Mouse (Mus musculus) T-helper 2 cell (primary cell): Measurements from ENCODE around the gene Wdr38.
"Not testable (repeated sequence)": the region's sequence is repeated elsewhere in the genome, so short reads cannot be mapped to it uniquely, and the experiment has no call there.

Source experiments
- in situ Hi-C: fragments of 300-600 bp; cut with MboI, MseI; formaldehyde crosslinking; loops from one replicate; pipeline ENCODE4 v1.15.1; 2025; ENCODE audit warnings: high pct_unique_total_duplicates

The Wdr38 gene

DNA sequence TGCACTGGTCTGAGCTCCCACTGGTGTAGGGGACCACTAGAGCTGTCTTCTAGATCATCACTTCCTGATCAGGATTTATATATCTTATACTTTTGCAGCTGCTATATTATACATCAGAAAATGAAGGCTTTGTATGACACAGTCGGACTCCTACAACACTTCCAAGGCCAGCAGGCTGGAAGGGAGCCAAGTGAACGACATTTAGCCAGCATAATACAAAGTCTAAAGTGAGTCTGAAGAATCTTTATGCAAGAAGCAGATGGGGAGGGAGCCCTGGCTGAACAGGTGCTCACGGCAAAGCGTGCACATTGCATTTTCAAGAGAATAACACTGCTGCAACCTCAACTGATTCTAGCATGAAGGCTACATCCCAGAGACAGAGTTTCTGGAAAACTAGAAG, 4.8 kb upstream of the Wdr38 start:
- in situ Hi-C loops, result loop anchor here (10.0 kb wide), 1 partner anchor 198 kb away; no protein-coding TSS in a partner anchor

DNA sequence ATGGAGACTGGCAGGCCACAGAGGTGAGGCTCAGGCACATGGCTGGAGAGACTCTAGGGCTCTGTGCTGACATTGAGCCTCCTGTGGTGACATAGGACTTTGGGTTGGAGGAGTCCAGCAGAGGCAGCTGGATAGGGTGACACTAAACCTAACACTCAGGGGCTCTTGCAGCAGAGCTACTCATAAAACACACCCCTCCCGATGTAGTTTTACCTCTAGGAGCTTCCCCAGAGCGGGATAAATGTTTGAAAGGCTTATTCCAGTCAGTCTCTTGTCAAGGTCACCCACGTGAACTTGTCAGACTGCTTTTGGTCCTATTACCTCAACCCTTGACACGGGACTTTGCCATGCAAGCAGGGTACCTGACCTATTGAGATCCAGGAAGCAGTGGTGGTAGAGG, 2.1 kb downstream of the Wdr38 start:
- in situ Hi-C loops, result loop anchor here (5.0 to 10.0 kb wide), 2 partner anchors 67 to 205 kb away; partner anchors contain the start of gene Olfml2a

DNA sequence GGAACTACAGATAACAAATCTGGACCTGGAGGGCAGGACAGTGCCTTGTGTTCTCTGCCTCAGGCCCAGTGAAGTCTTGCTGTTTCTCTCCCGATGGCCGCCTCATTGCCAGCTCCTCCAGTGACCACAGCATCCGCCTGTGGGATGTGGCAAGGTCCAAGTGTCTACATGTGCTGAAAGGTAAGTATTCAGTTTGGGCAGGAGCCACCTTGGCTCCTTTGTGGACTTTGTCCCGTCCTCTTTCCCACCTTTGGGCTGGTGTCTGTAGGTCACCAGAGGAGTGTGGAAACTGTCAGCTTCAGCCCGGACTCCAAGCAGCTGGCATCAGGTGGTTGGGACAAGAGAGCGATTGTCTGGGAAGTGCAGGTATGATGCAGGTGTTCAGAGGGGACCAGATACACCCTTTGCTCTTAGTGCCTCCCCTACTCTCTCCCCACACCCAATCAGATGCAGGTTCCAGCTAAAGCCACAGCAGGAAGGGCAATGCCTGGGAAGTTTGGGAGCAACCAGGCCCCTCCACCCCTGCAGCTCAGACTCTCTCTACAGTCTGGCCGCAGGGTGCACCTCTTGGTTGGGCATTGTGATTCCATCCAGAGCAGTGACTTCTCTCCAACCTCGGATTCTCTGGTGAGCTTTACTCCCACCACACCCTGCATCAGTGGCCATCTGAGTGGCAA, 2.8 kb downstream of the Wdr38 start:
- in situ Hi-C loops, result loop anchor here (5.0 to 10.0 kb wide), 2 partner anchors 68 to 205 kb away; partner anchors contain the start of gene Olfml2a

DNA sequence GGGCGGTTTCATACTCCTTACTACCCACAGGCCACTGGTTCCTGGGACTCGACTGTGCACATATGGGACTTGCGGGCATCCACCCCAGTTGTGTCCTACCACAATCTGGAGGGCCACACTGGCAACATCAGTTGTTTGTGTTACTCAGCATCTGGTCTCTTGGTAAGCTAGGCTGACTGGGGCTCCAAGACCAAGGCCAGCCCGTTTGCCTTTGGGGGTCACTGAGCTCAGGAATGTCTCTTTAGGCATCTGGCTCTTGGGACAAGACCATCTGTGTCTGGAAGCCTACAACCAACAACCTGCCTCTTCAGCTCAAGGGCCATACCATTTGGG, 3.3 kb downstream of the Wdr38 start:
- in situ Hi-C loops, result no loop called here

DNA sequence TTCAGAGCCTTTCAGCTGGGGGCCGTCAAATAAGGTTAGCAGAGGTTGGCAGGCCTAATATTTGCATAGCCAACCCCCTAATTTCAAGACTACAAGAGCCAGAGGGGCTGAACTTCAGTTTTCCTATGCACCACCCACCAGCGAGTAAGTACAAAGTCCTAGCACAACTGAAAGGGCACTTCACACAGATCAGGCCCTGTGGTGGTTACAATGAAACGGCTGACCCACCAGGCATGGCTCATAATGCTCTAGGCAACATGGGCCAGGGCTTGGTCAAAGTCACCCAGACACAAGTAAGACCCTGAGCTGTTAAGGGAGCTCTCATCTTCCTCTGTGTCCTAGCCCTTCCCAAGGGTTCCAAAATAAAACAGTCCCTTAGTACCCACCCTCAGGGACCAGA, 4.6 kb downstream of the Wdr38 start:
- in situ Hi-C loops, result no loop called here

DNA sequence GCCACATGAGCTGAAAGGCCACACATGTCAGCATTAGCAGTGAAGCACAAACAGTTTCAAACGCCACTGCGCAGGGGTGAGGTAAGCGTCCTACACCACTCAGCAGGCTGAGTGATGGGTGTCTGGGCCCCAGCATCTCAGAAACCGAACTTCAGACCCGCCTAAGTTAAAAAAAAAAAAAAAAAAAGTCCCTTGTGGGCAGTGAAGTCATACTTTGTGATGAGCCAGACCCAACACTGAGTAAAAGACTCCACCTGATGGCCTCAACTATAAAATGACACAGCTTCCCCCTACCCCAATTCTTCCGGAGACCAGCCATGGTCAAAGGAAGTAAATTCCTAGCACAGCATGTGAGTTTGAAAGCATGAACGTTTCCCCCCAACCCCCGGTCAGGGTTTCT, 5.8 kb downstream of the Wdr38 start:
- in situ Hi-C loops, result no loop called here

DNA sequence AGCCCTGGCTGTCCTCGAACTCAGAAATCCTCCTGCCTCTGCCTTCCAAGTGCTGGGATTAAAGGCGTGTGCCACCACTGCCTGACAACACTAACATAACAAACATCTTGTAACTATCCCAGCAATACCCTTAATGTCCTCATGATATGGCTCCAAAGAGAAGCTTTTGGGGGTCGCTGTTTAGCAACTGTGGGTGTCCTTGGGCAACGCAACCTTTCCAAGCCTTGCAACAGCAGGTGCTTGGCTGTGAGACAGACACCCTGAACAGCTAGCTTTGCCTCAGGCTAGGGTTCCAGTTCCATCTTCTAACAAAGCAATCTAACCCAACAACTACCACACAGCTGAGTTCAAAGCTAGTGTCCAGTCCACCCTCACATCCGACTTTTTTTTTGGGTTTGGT, 6.2 kb downstream of the Wdr38 start:
- in situ Hi-C loops, result no loop called here

DNA sequence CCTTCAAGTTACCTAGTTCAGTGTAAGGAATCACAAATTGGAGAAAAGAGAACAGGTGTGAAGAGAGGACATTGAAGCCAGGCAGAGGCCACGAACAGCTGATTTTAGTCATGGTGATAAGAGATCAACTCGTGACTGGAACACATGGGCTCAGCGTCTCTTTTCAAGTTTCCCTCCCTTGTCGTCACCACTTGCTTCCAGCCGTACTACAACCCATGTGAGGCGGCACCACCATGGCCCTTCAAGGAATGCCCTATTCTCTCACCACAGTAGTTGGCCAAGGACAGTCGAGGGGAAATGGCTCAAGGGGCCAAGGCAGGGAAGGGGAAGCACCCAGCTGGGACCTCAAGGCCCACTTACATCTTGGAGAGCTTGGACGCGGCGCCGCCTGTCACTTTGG, 7.1 kb downstream of the Wdr38 start:
- in situ Hi-C loops, result no loop called here

DNA sequence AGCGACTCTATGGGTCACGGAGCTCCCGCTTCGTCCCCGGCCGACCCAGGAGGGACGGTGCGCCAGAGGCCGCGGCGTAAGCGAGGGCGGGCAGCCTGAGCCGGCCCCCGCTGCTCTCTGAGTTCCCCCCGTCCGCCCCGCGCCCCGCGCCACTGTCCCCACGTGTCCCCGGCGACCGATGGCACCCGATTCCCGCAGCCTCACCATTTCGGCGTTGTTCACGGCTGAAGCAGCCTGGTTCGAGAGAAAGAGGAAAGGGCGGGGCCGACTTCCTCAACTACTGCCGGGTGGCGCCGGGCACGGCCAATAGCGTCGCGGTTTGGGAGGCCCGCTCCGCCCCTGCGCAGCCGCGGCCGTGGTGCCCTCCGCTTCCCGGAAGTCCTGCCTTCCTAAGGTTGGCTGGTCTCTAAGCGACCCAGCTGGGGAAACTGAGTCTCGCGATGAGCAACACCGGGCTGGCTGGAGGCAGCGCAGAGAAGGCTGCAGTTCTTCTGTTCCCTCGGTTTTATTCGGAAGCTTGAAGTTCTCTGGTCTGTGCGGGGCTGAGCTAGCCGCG, 7.7 kb downstream of the Wdr38 start, which contains the start of gene Arpc5l:
TSS of gene Arpc5l (plus strand) at position 469 of the 556 bp plus-strand sequence.
- in situ Hi-C loops, result no loop called here

DNA sequence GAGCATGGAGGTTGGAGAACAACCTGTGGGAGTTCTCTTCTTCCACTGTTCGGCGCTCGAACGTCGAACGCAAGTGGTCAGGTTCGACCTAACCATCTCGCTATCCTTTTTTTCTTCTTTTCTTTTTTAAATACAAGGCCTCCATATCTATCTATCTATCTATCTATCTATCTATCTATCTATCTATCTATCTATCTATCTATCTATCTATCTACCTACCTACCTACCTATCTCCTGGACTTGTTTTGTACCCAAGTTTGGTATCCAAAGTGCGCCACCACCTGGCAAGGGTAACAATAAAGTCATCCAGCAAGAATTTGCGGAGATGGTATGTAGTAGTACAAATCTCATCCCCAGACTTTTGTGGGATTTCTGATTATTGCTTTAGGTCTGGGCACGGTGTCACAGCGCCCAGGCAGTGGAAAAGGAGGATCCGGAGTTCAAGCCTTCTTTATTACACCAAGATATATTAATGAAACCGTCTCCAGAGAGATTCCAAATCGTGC, 8.4 kb downstream of the Wdr38 start, which contains the start of gene Rpl35:
TSS of gene Rpl35 (minus strand) at position 51 of the 506 bp plus-strand sequence.
- in situ Hi-C loops, result no loop called here

DNA sequence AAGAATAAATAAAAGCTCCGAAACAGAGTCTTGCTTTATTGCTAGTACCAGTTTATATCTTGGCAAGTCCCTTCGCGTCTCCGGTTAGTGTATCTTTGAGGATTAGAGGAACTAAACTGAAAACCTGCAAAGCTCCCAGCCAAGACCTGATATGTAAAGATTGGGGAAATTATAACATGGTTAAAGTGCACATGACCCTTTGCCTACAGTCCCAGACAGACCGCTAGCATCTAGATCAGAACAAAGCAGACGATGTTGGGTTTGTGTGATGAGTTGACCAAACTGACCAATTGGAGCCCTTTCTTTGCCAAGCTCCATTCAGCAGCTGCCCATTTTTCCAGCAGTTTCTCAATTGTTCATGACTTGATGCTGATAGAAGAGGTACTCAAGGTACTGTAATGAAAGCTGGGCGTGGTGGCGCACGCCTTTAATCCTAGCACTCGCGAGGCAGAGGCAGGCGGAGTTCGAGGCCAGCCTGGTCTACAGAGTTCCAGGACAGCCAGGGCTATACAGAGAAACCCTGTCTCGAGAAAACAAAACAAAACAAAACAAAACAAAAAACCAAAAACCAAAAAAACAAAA, 9.0 kb downstream of the Wdr38 start:
- in situ Hi-C loops, result no loop called here

DNA sequence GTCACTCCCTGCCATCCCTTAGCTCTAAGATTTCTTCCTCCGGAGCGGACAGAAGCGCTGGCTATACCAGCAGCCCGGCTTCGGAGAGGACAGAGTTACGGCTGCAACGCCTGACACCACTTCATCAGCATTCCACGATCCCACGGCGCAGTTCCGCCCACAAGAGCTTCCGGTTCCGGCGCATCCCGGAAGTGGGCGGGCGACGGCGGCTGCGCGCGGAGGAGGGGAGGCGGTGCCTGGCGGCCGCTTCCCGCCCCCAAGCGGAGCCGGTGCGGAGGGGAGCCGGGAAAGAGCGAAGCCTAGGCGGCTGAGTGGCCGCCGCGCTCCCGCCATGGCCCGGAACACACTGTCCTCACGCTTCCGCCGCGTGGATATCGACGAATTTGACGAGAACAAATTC, 10.6 kb downstream of the Wdr38 start:
- in situ Hi-C loops, result no loop called here

DNA sequence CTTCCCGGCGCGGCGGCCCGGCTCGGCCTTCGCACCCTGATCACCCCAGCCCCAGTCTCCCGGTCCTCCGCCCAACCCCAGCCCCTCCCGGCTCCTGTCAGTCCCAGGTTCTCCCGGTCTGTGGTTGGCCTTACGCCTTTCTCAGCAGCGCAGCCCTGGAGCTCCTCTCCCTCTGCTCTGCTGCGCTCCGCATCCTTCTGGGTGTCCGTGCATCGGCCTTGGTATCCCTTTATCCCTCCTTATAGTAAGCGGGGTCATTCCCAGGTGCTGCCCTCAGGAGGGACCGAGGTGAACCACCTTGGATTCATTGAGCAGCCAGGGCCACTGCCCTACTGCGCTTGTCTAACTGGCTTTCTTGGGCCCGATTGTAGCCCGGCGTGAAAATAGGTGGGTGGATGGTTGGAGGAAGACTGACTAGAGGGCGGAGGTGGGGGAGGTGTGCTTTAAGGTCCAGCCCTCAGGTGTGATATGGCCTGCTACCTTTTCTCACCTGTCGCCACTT, 11.1 kb downstream of the Wdr38 start:
- in situ Hi-C loops, result no loop called here

DNA sequence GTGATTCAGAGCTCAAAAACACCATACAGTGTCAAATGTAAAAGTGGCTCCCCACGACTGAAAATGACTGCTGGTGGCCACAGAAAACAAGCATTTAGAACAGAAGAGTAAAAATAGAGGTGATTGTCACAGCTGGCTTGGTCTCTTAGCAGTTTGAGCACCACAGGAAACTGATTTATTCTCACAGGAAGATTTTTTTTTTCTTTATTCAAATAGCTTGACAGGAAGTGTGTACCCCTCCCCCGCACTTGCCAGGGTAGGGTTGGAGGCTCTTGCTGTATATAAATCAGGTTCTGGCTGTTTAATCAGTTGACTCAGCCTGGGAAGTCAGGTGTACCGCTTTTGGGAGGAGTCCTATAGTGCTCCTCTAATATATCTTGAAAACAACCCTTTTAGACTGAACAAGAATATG, 11.7 kb downstream of the Wdr38 start:
- in situ Hi-C loops, result no loop called here

DNA sequence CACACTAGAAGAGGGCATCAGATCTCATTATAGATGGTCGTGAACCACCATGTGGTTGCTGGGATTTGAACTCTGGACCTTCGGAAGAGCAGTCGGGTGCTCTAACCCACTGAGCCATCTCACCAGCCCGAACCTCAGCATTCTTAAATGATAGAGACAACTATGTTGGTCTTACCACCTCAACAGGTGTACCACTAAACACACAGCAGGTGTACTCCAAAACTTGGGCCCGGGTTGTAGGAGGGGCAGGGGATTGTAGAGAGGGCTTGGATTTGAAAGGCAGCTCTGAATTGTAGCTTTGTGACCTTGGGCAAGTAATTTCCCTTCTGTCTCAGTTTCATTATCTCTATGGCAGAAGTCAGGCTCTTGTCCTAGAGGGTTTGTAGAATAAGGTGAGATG, 12.9 kb downstream of the Wdr38 start:
- in situ Hi-C loops, result not testable (repeated sequence)

DNA sequence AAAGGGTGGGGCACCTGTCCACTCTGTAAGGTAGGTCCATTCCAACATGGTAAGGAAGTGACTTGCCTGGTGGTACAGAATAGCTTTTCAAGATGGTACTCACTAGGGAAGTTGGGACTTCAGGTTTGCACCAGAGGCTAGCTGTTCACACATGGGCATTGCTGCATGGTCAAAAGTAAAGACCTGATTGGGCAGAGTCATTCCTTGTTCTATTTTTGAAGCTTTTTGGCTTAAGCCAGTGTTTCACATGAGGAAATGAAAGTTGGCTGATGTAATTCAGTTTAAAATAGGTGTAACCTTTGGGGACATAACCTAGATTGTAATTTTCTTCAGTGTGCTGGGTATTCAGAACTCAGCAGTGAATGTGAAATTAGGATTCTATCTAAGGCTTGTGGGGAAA, 14.0 kb downstream of the Wdr38 start:
- in situ Hi-C loops, result no loop called here

DNA sequence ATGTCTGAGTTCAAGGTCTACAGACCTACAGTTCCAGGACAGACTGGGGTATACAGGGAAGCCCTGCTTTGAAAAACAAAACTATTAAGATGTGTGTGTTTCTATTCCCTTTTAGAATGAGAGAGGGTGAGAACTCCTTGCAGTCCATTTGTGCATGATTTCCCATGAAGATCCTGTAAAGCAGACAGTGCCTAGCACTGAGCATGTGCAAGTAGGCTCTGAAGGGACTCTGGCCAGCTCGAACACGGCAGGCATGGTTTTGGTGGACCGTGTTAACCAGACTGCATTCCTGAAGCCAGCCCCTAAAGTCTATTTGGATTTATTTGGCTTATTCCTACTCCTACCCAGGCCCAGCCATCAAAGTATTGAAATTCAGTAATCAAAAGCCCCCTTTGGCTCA, 14.7 kb downstream of the Wdr38 start:
- in situ Hi-C loops, result no loop called here

DNA sequence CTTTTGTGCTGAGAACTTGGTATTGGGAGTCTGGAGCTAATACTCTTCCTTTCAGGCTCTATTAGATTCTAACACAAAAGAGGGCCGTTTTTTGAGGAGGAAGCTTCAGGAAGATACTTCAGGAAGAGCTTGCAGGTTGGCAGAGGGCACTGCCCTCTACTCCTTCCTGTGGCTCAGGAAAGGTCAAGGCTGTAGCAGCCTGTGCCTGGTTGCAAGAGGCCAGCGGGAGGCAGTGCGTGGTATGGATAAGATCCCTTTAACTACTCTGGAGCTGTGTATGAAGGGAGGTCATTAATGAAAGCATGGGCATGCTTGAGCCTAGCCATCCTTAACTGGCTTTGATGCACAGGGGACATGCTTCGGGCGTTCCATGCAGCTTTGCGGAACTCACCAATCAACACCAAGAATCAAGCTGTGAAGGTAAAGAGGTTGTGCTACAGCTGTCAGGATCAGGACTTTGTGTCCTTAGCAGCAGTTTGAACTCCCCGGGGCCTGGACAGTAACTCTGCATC, 15.5 kb downstream of the Wdr38 start:
- in situ Hi-C loops, result no loop called here

DNA sequence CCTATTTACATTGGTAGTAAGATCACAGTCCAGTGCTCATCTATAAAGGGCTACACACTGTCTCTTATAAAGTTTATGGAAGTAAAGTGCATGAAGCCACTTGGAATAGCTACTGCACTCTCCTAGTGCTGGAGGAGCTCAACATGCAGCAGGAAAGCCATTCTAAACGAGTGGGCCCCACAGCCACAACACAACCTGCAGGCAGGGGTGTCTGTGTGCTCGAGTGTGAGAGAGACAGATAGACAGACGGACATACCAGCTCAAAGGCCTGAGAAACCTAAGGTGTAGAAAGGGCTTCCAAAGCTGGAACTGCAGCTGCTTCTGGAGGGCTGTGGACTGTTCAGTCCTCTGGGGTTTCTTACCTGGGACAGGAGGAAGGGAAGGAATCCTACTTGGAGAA, 19.3 kb downstream of the Wdr38 start:
- in situ Hi-C loops, result no loop called here

DNA sequence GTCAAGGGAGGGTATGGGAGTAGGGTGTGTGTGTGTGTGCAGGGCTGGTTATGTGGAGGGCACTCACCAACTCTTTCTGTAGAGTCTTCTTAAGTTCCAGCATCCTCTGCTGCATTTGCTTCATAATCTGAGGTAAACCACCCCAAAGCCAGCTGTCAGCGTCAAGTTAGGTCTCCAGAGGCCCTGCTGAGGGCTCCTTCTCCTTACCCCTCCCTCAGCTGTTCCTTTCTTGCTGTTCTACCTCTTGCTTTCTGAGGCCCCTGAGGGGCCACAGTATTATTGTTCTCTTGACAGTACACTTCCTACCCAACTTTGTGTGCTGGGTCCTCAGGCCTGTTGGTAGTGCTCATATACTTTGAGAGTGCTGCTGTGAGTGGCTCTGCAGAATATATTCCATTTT, 22.7 kb downstream of the Wdr38 start:
- in situ Hi-C loops, result loop anchor here (5.0 kb wide), 1 partner anchor 42 kb away; no protein-coding TSS in a partner anchor

DNA sequence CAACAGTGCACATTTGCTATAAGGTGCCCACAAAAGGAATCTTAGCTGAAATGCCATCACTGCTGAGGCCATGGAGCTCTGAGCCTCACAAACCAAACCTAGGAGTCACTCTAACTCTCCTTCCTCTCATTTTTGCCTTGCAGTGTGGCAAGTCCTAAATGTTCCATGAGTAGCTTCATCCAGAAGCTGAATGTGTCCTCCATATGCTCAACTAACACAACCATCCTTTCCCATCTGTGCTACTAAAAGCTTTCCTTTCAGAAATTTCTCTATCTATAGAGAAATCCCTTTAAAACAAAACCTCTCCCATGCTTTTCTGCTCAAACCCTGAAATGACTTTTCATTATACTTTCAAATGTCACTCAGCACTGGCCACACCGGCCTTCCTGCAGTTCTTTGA, 34.3 kb downstream of the Wdr38 start:
- in situ Hi-C loops, result no loop called here

DNA sequence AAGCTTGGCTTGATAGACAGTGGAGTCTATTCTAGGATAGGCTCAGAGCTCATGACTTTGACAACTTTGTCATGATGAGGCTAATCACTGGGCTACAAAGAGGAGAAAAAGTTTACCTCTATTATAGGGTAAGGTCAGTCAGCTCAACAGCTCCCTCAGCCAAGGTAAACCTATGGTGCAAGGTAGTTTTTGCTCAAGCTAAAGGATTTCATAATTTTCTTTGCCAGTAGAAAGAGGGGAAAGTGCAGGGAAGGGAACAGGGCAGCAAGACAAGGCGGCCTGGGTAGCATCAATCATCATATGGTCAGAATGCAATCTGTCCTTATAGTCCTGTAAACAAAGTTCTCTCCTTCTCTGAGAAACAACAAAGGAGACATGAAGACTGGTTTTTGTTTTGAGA, 42.9 kb downstream of the Wdr38 start:
- in situ Hi-C loops, result no loop called here

DNA sequence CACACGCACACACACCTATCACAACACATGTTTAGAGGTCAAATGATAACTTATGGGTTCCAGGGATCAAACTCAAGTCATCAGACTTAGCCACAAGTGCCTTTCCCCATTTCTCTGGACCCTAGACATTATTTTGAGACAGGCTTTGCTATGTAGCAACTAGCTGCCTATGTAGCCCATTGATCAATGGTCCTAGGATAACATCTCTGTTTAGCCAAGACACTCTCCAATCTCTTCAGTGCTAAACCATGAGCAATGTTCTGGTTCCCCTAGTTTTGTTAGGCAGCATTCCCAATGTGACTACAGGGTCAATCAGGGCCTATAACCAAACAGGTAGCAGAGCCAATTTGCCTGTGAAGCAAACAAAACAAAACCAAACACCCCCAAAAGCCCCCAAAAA, 51.2 kb downstream of the Wdr38 start:
- in situ Hi-C loops, result no loop called here
